Mouse (Mus musculus) cerebellum, adult 9-10 months (tissue): ENCODE results near the gene Nbeal2.

Experiments
- DNase-seq: peaks from one replicate; pipeline ENCODE4 v3.0.0; 2022

The Nbeal2 gene

GRCm38 (mm10) chr9:110673107-110673752 is 19.3 kb upstream of the Nbeal2 start:
- DNase-seq, result peak; percentile 86

GRCm38 (mm10) chr9:110672462-110673106 is 18.6 kb upstream of the Nbeal2 start:
- peak; percentile 76 for DNase-seq

- no peak for DNase-seq
Measured at GRCm38 (mm10) chr9:110669785-110670184, 15.8 kb upstream of the Nbeal2 start.

- DNase-seq, result no peak
Measured at GRCm38 (mm10) chr9:110668601-110669293, 14.8 kb upstream of the Nbeal2 start.

- no peak for DNase-seq
Measured at GRCm38 (mm10) chr9:110667219-110667836, 13.4 kb upstream of the Nbeal2 start.

- DNase-seq, result no peak
Measured at GRCm38 (mm10) chr9:110666374-110666773, 12.4 kb upstream of the Nbeal2 start.

- DNase-seq, result no peak
Measured at GRCm38 (mm10) chr9:110665912-110666311, 12.0 kb upstream of the Nbeal2 start.

- DNase-seq, result no peak
Measured at GRCm38 (mm10) chr9:110662844-110663243, 8.9 kb upstream of the Nbeal2 start.

- no peak for DNase-seq
Measured at GRCm38 (mm10) chr9:110660856-110661612, 7.1 kb upstream of the Nbeal2 start.

- DNase-seq, result no peak
Measured at GRCm38 (mm10) chr9:110660208-110660607, 6.2 kb upstream of the Nbeal2 start.

GRCm38 (mm10) chr9:110659521-110659920 is 5.6 kb upstream of the Nbeal2 start:
- DNase-seq, result no peak

GRCm38 (mm10) chr9:110657474-110658078 is 3.6 kb upstream of the Nbeal2 start:
- DNase-seq, result no peak

- peak; percentile 98 for DNase-seq
Measured at GRCm38 (mm10) chr9:110656249-110657221, 2.6 kb upstream of the Nbeal2 start, which contains the start of gene Ccdc12. Gene Ccdc12 (plus strand): TSS chr9:110656503.

GRCm38 (mm10) chr9:110655651-110656007 is 1.7 kb upstream of the Nbeal2 start:
- DNase-seq, result peak; percentile 67

- DNase-seq, result peak; percentile 69
Measured at GRCm38 (mm10) chr9:110654726-110655650, 1.0 kb upstream of the Nbeal2 start.

GRCm38 (mm10) chr9:110652963-110653654 is 852 bp downstream of the Nbeal2 start:
- no peak for DNase-seq

- DNase-seq, result peak; percentile 63
Measured at GRCm38 (mm10) chr9:110651931-110652722, 1.8 kb downstream of the Nbeal2 start.

- no peak for DNase-seq
Measured at GRCm38 (mm10) chr9:110649775-110650174, 4.2 kb downstream of the Nbeal2 start.
